Mouse (Mus musculus): ENCODE data around the gene Ptprs. TPM values are rescaled to one million over a fixed set of nuclear protein-coding genes. Genes with fewer than 3 reads are reported as not detected.
A peak's percentile ranks its signal among the peaks of the same experiment; 100 is the strongest.

The Ptprs gene
- polyA plus RNA-seq (2012; rRNA removed), result 688 and 773 TPM in 2 replicates

GRCm38 (mm10) chr17:56476402-56476752, at the start of gene Ptprs:
Gene Ptprs, minus strand, starts transcription at chr17:56476483.
- TF ChIP-seq POLR2A (IDR thresholded peaks at IDR 0.05; ENCODE audit: extremely low read depth, insufficient read depth, low read length) (0 out of 2 replicates have a peak, but pooled peaks have one; percentile 3), CTCF (IDR thresholded peaks at IDR 0.05; ENCODE audit: extremely low read depth, insufficient read depth, low read length) (no peak)
- no peaks in the 10 kb centered on the region for H3K4me1 ChIP-seq (ENCODE audit: control insufficient read depth, insufficient read depth, low read length)
- H3K27ac ChIP-seq (ENCODE audit: insufficient read depth, low read length), result peak within 1 kb of the TSS; percentile 98
- H3K4me3 ChIP-seq (ENCODE audit: insufficient read depth, low read length), result peak within 1 kb of the TSS; percentile 65

- TF ChIP-seq POLR2A (IDR thresholded peaks at IDR 0.05; ENCODE audit: extremely low read depth, insufficient read depth, low read length) (no peak), CTCF (IDR thresholded peaks at IDR 0.05; ENCODE audit: extremely low read depth, insufficient read depth, low read length) (no peak)
- Histone ChIP-seq H3K4me1 (ENCODE audit: control insufficient read depth, insufficient read depth, low read length) (no peaks in the 10 kb centered on the region), H3K4me3 (ENCODE audit: insufficient read depth, low read length) (no peak overlapping the region), H3K27ac (ENCODE audit: insufficient read depth, low read length) (no peak overlapping the region)
Observed at GRCm38 (mm10) chr17:56524943-56525342, 48.7 kb upstream of the Ptprs start.

GRCm38 (mm10) chr17:56522744-56523143, 46.5 kb upstream of the Ptprs start:
- no peak for TF ChIP-seq POLR2A (IDR thresholded peaks at IDR 0.05; ENCODE audit: extremely low read depth, insufficient read depth, low read length)
- TF ChIP-seq CTCF (IDR thresholded peaks at IDR 0.05; ENCODE audit: extremely low read depth, insufficient read depth, low read length), result no peak
- Histone ChIP-seq H3K4me3 (ENCODE audit: insufficient read depth, low read length) (no peak overlapping the region), H3K27ac (ENCODE audit: insufficient read depth, low read length) (no peak overlapping the region), H3K4me1 (ENCODE audit: control insufficient read depth, insufficient read depth, low read length) (no peaks in the 10 kb centered on the region)

- Histone ChIP-seq H3K4me1 (ENCODE audit: control insufficient read depth, insufficient read depth, low read length) (no peaks in the 10 kb centered on the region), H3K27ac (ENCODE audit: insufficient read depth, low read length) (no peak overlapping the region), H3K4me3 (ENCODE audit: insufficient read depth, low read length) (no peak overlapping the region)
- no peak for TF ChIP-seq CTCF (IDR thresholded peaks at IDR 0.05; ENCODE audit: extremely low read depth, insufficient read depth, low read length)
- no peak for TF ChIP-seq POLR2A (IDR thresholded peaks at IDR 0.05; ENCODE audit: extremely low read depth, insufficient read depth, low read length)
Observed at GRCm38 (mm10) chr17:56515690-56516410, 39.6 kb upstream of the Ptprs start.

GRCm38 (mm10) chr17:56514916-56515315, 38.6 kb upstream of the Ptprs start:
- Histone ChIP-seq H3K4me3 (ENCODE audit: insufficient read depth, low read length) (no peak overlapping the region), H3K4me1 (ENCODE audit: control insufficient read depth, insufficient read depth, low read length) (no peaks in the 10 kb centered on the region), H3K27ac (ENCODE audit: insufficient read depth, low read length) (no peak overlapping the region)
- no peak for TF ChIP-seq CTCF (IDR thresholded peaks at IDR 0.05; ENCODE audit: extremely low read depth, insufficient read depth, low read length)
- TF ChIP-seq POLR2A (IDR thresholded peaks at IDR 0.05; ENCODE audit: extremely low read depth, insufficient read depth, low read length), result no peak

DNA sequence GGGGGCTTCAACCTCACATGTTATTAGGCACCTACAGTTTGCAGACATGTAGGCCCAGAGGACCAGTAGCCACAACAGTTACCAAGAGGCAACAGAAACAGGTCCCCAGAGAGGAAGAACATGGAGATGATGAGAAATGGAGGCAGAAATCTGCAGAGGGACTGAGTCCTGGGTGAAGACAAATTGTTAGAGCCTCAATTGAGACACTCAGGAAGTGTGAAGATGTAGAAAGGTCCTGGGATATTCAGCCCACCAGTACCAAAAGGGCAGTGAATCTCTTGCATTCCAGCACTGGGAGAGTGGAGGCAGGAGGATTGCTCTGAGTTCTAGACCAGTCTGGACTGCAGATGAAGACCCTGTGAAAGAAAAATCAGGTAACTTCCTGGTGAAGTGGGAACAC, 38.0 kb upstream of the Ptprs start:
- Histone ChIP-seq H3K27ac (ENCODE audit: insufficient read depth, low read length) (no peak overlapping the region), H3K4me3 (ENCODE audit: insufficient read depth, low read length) (no peak overlapping the region), H3K4me1 (ENCODE audit: control insufficient read depth, insufficient read depth, low read length) (no peaks in the 10 kb centered on the region)
- no peak for TF ChIP-seq CTCF (IDR thresholded peaks at IDR 0.05; ENCODE audit: extremely low read depth, insufficient read depth, low read length)
- no peak for TF ChIP-seq POLR2A (IDR thresholded peaks at IDR 0.05; ENCODE audit: extremely low read depth, insufficient read depth, low read length)

DNA sequence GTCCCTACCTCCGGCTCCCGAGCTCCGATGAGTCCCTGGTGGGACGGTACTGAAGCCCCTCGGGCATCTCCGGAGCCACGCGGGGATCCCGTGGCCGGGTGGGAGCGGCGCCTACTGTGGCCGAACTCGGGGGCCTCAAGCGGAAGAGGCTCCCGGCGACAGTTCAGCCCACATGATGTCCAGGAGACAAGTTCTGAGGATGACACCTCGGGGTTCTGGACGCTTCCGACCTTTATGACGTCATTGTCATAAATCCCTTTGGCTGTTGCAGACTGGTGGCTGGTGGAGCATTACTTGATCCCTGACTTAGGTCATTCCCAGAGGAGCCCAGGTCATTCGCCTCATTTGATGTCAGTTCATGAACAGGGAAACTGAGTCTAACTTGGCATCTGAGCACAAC, 36.0 kb upstream of the Ptprs start, which contains the start of gene Znrf4:
Znrf4 (minus strand) TSS at position 122 of the 400 bp plus-strand sequence.
- Histone ChIP-seq H3K27ac (ENCODE audit: insufficient read depth, low read length) (no peak within 1 kb of the TSS), H3K4me1 (ENCODE audit: control insufficient read depth, insufficient read depth, low read length) (0 out of 2 replicates have a peak, but pooled peaks cover 1% of the 10 kb centered on the region), H3K4me3 (ENCODE audit: insufficient read depth, low read length) (no peak within 1 kb of the TSS)
- TF ChIP-seq CTCF (IDR thresholded peaks at IDR 0.05; ENCODE audit: extremely low read depth, insufficient read depth, low read length), result no peak
- no peak for TF ChIP-seq POLR2A (IDR thresholded peaks at IDR 0.05; ENCODE audit: extremely low read depth, insufficient read depth, low read length)

GRCm38 (mm10) chr17:56511707-56512090, 35.4 kb upstream of the Ptprs start:
- H3K4me1 ChIP-seq (ENCODE audit: control insufficient read depth, insufficient read depth, low read length), result 0 out of 2 replicates have a peak, but pooled peaks cover 1% of the 10 kb centered on the region
- TF ChIP-seq POLR2A (IDR thresholded peaks at IDR 0.05; ENCODE audit: extremely low read depth, insufficient read depth, low read length), result no peak
- TF ChIP-seq CTCF (IDR thresholded peaks at IDR 0.05; ENCODE audit: extremely low read depth, insufficient read depth, low read length), result no peak
- H3K4me3 ChIP-seq (ENCODE audit: insufficient read depth, low read length), result no peak overlapping the region
- H3K27ac ChIP-seq (ENCODE audit: insufficient read depth, low read length), result no peak overlapping the region

GRCm38 (mm10) chr17:56510970-56511706, 34.9 kb upstream of the Ptprs start:
- Histone ChIP-seq H3K27ac (ENCODE audit: insufficient read depth, low read length) (no peak overlapping the region), H3K4me1 (ENCODE audit: control insufficient read depth, insufficient read depth, low read length) (0 out of 2 replicates have a peak, but pooled peaks cover 1% of the 10 kb centered on the region), H3K4me3 (ENCODE audit: insufficient read depth, low read length) (no peak overlapping the region)
- TF ChIP-seq POLR2A (IDR thresholded peaks at IDR 0.05; ENCODE audit: extremely low read depth, insufficient read depth, low read length), result no peak
- no peak for TF ChIP-seq CTCF (IDR thresholded peaks at IDR 0.05; ENCODE audit: extremely low read depth, insufficient read depth, low read length)

Data from cortical plate, adult 2 months (tissue).